Mouse (Mus musculus): ENCODE measurements around the gene Rpl32.

DNA sequence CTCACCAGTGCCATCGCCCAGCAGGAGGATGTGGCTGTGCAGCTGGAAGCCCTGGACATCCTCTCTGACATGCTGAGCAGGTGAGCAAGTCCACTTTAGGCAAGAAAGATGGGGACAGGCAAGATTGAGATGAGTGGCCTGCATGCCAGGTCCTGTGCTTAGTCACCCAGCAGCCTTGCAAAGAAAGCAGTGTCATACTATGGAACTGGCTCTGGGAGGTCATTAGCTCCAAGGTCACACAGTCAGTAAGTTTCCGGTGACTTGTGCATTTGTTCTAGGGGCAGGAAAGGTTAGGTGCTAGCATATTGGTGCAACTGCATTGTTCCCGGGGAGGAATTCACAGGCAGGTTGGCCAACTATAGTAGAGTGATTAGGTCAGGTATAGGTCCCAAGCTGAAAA lies 25.8 kb downstream of the Rpl32 start:
- no peak for TF ChIP-seq ZNF384 (IDR thresholded peaks at IDR 0.05; ENCODE audit: low read depth, low read length)
- TF ChIP-seq MAFK (IDR thresholded peaks at IDR 0.05; ENCODE audit: insufficient read depth, low read depth, low read length) = 0 out of 2 replicates have a peak, but pooled peaks have one; percentile 8
- TF ChIP-seq ZC3H11A (IDR thresholded peaks at IDR 0.05; ENCODE audit: borderline replicate concordance, low read depth, low read length) = no peak
- no peak for TF ChIP-seq HCFC1 (IDR thresholded peaks at IDR 0.05; ENCODE audit: borderline replicate concordance, insufficient read depth, low read length)
- no peak for TF ChIP-seq CHD2 (IDR thresholded peaks at IDR 0.05; ENCODE audit: low read depth, low read length)

Data from ES-E14 (cell line).